ENCODE assay signal across 14 mouse cellular contexts in genomic region chr1:72952896-72953295, GRCm38 (mm10).
DNase-seq lines count a peak whose midpoint lies in the region; ATAC-seq and TF ChIP-seq lines count a peak whose summit lies in the region.
"Had no signal": no experiment of that assay in that cellular context is flagged by ENCODE, and none has a peak within 500 bp of the region (broad histone marks: within the 10 kb centered on the region; RNA-seq: fewer than 3 reads in every experiment).

No protein-coding gene starts in this region.

- no peak overlapping the region for H3K9ac ChIP-seq in kidney, postnatal 0 days (ENCODE audit: low read depth, low read length)
- H3K9ac ChIP-seq in intestine, postnatal 0 days (ENCODE audit: low read depth, low read length) = no peak overlapping the region
- H3K9ac ChIP-seq: heart, embryonic 15.5 days; hindbrain, embryonic 13.5 days; midbrain, embryonic 12.5 days had no signal

- H3K27me3 ChIP-seq in kidney, postnatal 0 days (ENCODE audit: insufficient read depth, low read length) = no peaks in the 10 kb centered on the region
- no peaks in the 10 kb centered on the region for H3K27me3 ChIP-seq in intestine, postnatal 0 days (replicated peaks; ENCODE audit: control insufficient read depth, insufficient read depth, low read length)
- H3K27me3 ChIP-seq: heart, embryonic 15.5 days; hindbrain, embryonic 13.5 days; midbrain, embryonic 12.5 days had no signal

- peak; percentile 25 for DNase-seq in embryo, embryonic 11 days
- no peak for DNase-seq in embryo, embryonic 10 days (ENCODE audit: low spot score)
- DNase-seq in kidney, postnatal 0 days (ENCODE audit: low spot score) = peak; percentile 17
- DNase-seq in kidney, adult 9 months = no peak
- peak; percentile 12 to 38 for DNase-seq in lung, postnatal 4 days
- DNase-seq in cerebellum, postnatal 25 days = no peak
- DNase-seq: adrenal gland, adult 2 months; cerebellum, postnatal 14 days; right cerebral cortex, postnatal 4 days had no signal

- no peaks in the 10 kb centered on the region for H3K36me3 ChIP-seq in kidney, postnatal 0 days (ENCODE audit: insufficient read depth, low read length)
- H3K36me3 ChIP-seq in intestine, postnatal 0 days (ENCODE audit: control insufficient read depth, insufficient read depth) = no peaks in the 10 kb centered on the region
- H3K36me3 ChIP-seq: heart, embryonic 15.5 days; hindbrain, embryonic 13.5 days; midbrain, embryonic 12.5 days had no signal

- ATAC-seq in kidney, postnatal 0 days (replicated peaks; ENCODE audit: low FRiP score, low read depth) = no peak
- no peak for ATAC-seq in intestine, postnatal 0 days
- no peak for ATAC-seq in frontal cortex, adult (ENCODE audit: low TSS enrichment)

- no peak overlapping the region for H3K4me2 ChIP-seq in kidney, postnatal 0 days (ENCODE audit: low read length)
- peak overlapping the region; percentile 21; the same call in 1 of the 2 replicates for H3K4me2 ChIP-seq in intestine, postnatal 0 days (replicated peaks; ENCODE audit: low read depth)
- H3K4me2 ChIP-seq: heart, embryonic 15.5 days; hindbrain, embryonic 13.5 days; midbrain, embryonic 12.5 days had no signal

- 17% methylated on average over 6 of the region's 6 CpGs for WGBS in kidney, postnatal 0 days
- WGBS in intestine, postnatal 0 days = 32% methylated on average over 6 of the region's 6 CpGs

- no peaks in the 10 kb centered on the region for H3K4me1 ChIP-seq in kidney, postnatal 0 days (replicated peaks; ENCODE audit: insufficient read depth, low read length)
- no peaks in the 10 kb centered on the region for H3K4me1 ChIP-seq in intestine, postnatal 0 days (replicated peaks; ENCODE audit: control insufficient read depth, insufficient read depth, low read length)
- H3K4me1 ChIP-seq: hindbrain, embryonic 13.5 days; midbrain, embryonic 12.5 days had no signal

- H3K27ac ChIP-seq in kidney, postnatal 0 days = no peak overlapping the region
- H3K27ac ChIP-seq in intestine, postnatal 0 days (ENCODE audit: low read depth, low read length) = no peak overlapping the region
- H3K27ac ChIP-seq: heart, embryonic 15.5 days; hindbrain, embryonic 13.5 days; midbrain, embryonic 12.5 days had no signal

- no peak for TF ChIP-seq CTCF in kidney, postnatal 0 days (IDR thresholded peaks at IDR 0.05; ENCODE audit: low read depth)
- no peak for TF ChIP-seq CTCF in intestine, postnatal 0 days (IDR thresholded peaks at IDR 0.05; ENCODE audit: low read depth)

- no peak overlapping the region for H3K4me3 ChIP-seq in kidney, postnatal 0 days (replicated peaks; ENCODE audit: low read depth, low read length)
- no peak overlapping the region for H3K4me3 ChIP-seq in intestine, postnatal 0 days (ENCODE audit: low read depth, low read length)
- H3K4me3 ChIP-seq: heart, embryonic 15.5 days; hindbrain, embryonic 13.5 days; midbrain, embryonic 12.5 days had no signal

- H3K9me3 ChIP-seq in kidney, postnatal 0 days (replicated peaks; ENCODE audit: low read length) = no peaks in the 10 kb centered on the region
- no peaks in the 10 kb centered on the region for H3K9me3 ChIP-seq in intestine, postnatal 0 days (ENCODE audit: control insufficient read depth)
- H3K9me3 ChIP-seq: heart, embryonic 15.5 days; hindbrain, embryonic 13.5 days; midbrain, embryonic 12.5 days had no signal

Comparison
In these comparisons a context has a peak if more than half of its experiments do, and no peak if none do; other contexts are left out.
1. DNase-seq: peak in embryo, embryonic 11 days (single experiment), kidney, postnatal 0 days (single experiment) and lung, postnatal 4 days (2 of 2); none in embryo, embryonic 10 days (single experiment), kidney, adult 9 months (single experiment) and cerebellum, postnatal 25 days (0 of 2).